In the genomic region with DNA sequence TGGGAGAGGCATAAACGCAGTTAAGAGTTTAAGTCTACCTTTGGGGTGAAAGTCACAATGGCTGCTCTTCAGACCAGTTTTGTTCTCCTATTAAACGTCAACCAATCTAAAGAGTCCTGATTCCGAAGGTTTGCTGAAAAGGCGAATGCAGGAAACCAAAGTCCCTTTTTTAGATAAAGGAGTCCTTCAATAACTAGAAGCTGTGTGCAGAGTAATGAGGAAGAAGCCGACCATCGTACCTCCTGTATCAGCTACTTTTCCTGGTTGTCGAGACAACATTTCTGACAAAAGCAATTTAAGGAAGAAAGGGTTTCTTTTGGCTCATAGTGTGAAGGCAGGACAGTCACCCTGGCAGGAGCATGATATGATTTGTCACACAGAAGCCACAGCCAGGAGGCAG, we compare ENCODE assay signal across 33 mouse cellular contexts.
"Had no signal": no experiment of that assay in that cellular context is flagged by ENCODE, and none has a peak within 500 bp of the region (broad histone marks: within the 10 kb centered on the region; RNA-seq: fewer than 3 reads in every experiment).

No protein-coding gene starts in this region.

- DNase-seq: heart, adult 2 months; heart, postnatal 10 days; heart, postnatal 14 days; heart, postnatal 36 days; heart, postnatal 4 days; kidney, adult 11 months; kidney, adult 18-20 months; kidney, adult 2 months; kidney, adult 8-10 months; kidney, adult 9 months; kidney, postnatal 10 days; kidney, postnatal 14 days; kidney, postnatal 25 days; kidney, postnatal 36 days; kidney, postnatal 4 days; layer of hippocampus, adult 9-11 months; layer of hippocampus, postnatal 36 days had no signal

- H3K27ac ChIP-seq: heart, adult 2 months; heart, embryonic 10.5 days; heart, embryonic 13.5 days; heart, embryonic 15.5 days; hindbrain, embryonic 10.5 days; hindbrain, embryonic 12.5 days; hindbrain, embryonic 13.5 days; hindbrain, embryonic 14.5 days; hindbrain, embryonic 15.5 days; hindbrain, postnatal 0 days; kidney, embryonic 15.5 days; kidney, postnatal 0 days; layer of hippocampus, adult 2 months had no signal

- H3K4me2 ChIP-seq: heart, embryonic 11.5 days; heart, embryonic 12.5 days; heart, embryonic 13.5 days; heart, embryonic 15.5 days; hindbrain, embryonic 12.5 days; hindbrain, embryonic 13.5 days; hindbrain, embryonic 14.5 days; hindbrain, embryonic 15.5 days; kidney, embryonic 15.5 days had no signal

- ATAC-seq: hindbrain, embryonic 16.5 days; hindbrain, postnatal 0 days; inflammation-experienced regulatory T-cells, adult 6 months had no signal

- H3K9me3 ChIP-seq: heart, embryonic 10.5 days; heart, embryonic 12.5 days; heart, embryonic 13.5 days; heart, embryonic 15.5 days; hindbrain, embryonic 10.5 days; hindbrain, embryonic 12.5 days; hindbrain, embryonic 13.5 days; hindbrain, embryonic 15.5 days; kidney, embryonic 15.5 days had no signal

- H3K4me3 ChIP-seq: heart, adult 2 months; heart, embryonic 10.5 days; heart, embryonic 12.5 days; heart, embryonic 13.5 days; heart, embryonic 15.5 days; hindbrain, embryonic 10.5 days; hindbrain, embryonic 12.5 days; hindbrain, embryonic 13.5 days; hindbrain, embryonic 15.5 days; kidney, embryonic 15.5 days; layer of hippocampus, adult 2 months had no signal

- H3K9ac ChIP-seq: heart, embryonic 12.5 days; heart, embryonic 13.5 days; heart, embryonic 15.5 days; hindbrain, embryonic 12.5 days; hindbrain, embryonic 13.5 days; hindbrain, embryonic 14.5 days; hindbrain, embryonic 15.5 days; kidney, embryonic 15.5 days had no signal

- H3K36me3 ChIP-seq: heart, embryonic 10.5 days; heart, embryonic 12.5 days; heart, embryonic 13.5 days; heart, embryonic 15.5 days; hindbrain, embryonic 10.5 days; hindbrain, embryonic 12.5 days; hindbrain, embryonic 13.5 days; hindbrain, embryonic 15.5 days; kidney, embryonic 15.5 days had no signal

- H3K27me3 ChIP-seq: heart, embryonic 12.5 days; hindbrain, embryonic 12.5 days; hindbrain, embryonic 13.5 days; kidney, embryonic 15.5 days had no signal
